Mouse (Mus musculus) kidney, adult 2 months (tissue): ENCODE data around the gene Aldh3a2. TPM values are rescaled to one million over a fixed set of nuclear protein-coding genes. Genes with fewer than 3 reads are reported as not detected.

Experiments
- DNase-seq: peaks from one replicate; pipeline ENCODE4 v3.0.0; 2021
- H3K27ac ChIP-seq: fragments of 200-500 bp; 2 replicates; pipeline ENCODE4 v1.5.1; 2012; ENCODE audit warnings: low read depth, low read length, control low read depth, inconsistent platforms; ENCODE audit not compliant: insufficient read depth
- H3K27me3 ChIP-seq: fragments of 200-500 bp; replicated peaks from 2 replicates; pipeline ENCODE4 v1.6.1; 2012; ENCODE audit warnings: mild to moderate bottlenecking, moderate library complexity, low read length, inconsistent platforms; ENCODE audit not compliant: control insufficient read depth, insufficient read depth
- H3K36me3 ChIP-seq: fragments of 200-500 bp; 2 replicates; pipeline ENCODE4 v1.6.1; 2012; ENCODE audit warnings: mild to moderate bottlenecking, moderate library complexity, low read length, inconsistent platforms; ENCODE audit not compliant: control insufficient read depth, insufficient read depth
- H3K4me1 ChIP-seq: fragments of 200-500 bp; 2 replicates; pipeline ENCODE4 v1.6.1; 2011; ENCODE audit warnings: low read length; ENCODE audit not compliant: control insufficient read depth, insufficient read depth
- H3K4me3 ChIP-seq: fragments of 200-500 bp; 2 replicates; pipeline ENCODE4 v1.5.1; 2011; ENCODE audit warnings: mild to moderate bottlenecking, low read depth, low read length, control low read depth; ENCODE audit not compliant: insufficient read depth
- CTCF ChIP-seq: fragments of 200-500 bp; conservative IDR thresholded peaks from 2 replicates; pipeline ENCODE4 v1.5.1; 2011; ENCODE audit warnings: low read depth, mild to moderate bottlenecking, control low read depth, low read length, moderate library complexity, mixed read lengths; ENCODE audit not compliant: insufficient read depth, insufficient read length
- POLR2A ChIP-seq: fragments of 200-500 bp; IDR thresholded peaks from one replicate; pipeline ENCODE4 v1.6.1; 2011; ENCODE audit warnings: low read depth, low read length, control low read depth
- WGBS: fragments of 180-500 bp; shearing (Covaris S2); methylation state at CpG from one replicate; pipeline ENCODE4 v1.1.7; 2018; 5-methylcytosine and 5-hydroxymethylcytosine counted together
- polyA plus RNA-seq: library from polyadenylated mRNA; depleted of rRNA; stranded (reverse); fragments of >200 nt; gene quantifications from 2 replicates; pipeline ENCODE4 v1.2.3, GENCODE M21; 2012

Aldh3a2 gene
- polyA plus RNA-seq, 1 experiment = 106 TPM

DNA sequence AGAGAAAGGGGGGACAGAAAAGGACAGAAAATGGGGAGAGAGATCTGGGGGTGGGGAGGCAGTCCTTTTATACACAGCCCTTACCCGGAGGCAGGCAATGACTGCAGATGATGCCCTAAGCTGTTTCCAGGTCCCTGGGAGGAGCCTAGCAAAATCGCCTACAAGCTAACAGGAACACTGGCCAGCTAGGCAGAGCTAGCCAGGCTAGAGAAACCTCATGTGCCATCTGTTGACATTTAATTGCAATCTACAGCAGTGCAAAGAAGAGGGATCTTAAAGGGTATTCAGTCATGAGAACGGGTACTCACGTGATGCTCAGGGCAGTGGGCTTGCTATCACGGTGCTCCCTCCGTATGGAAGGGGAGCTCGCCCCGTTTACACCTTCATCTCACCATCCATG is 39.4 kb downstream of the Aldh3a2 start:
- Histone ChIP-seq H3K4me3 (no peak overlapping the region), H3K27me3 (no peaks in the 10 kb centered on the region), H3K27ac (no peak overlapping the region), H3K36me3 (no peaks in the 10 kb centered on the region), H3K4me1 (peaks cover 2% of the 10 kb centered on the region; the same call in 1 of the 2 replicates)
- no peak for TF ChIP-seq POLR2A
- no peak for TF ChIP-seq CTCF
- no peak for DNase-seq
- WGBS = 88% methylated on average over 8 of the region's 8 CpGs

GRCm38 (mm10) chr11:61225941-61226412 is 41.3 kb downstream of the Aldh3a2 start:
- Histone ChIP-seq H3K4me1 (no peaks in the 10 kb centered on the region), H3K36me3 (no peaks in the 10 kb centered on the region), H3K27me3 (no peaks in the 10 kb centered on the region), H3K4me3 (no peak overlapping the region), H3K27ac (no peak overlapping the region)
- WGBS = 83% methylated on average over 6 of the region's 6 CpGs
- TF ChIP-seq POLR2A (no peak), CTCF (no peak)
- DNase-seq = no peak

DNA sequence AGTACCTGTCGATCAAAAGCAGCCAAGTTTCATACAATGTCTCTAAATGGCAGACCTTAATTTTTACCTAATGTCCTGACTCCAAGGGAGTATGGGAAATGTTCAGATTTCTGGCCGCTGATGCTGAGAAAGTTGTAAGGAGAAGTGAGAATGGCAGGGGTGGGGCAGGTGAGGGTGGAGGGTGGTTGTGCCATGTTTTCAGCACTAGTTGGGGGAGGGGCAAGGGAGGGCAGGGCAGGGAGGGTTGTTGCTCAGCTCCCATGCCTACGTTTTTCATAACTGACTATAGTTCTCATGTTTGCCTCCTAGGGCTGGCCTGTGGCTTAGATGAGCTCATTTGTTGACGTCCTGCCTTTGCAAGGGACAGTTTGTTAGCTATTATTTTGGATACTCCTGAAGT is 41.8 kb downstream of the Aldh3a2 start:
- H3K27ac ChIP-seq = no peak overlapping the region

DNA sequence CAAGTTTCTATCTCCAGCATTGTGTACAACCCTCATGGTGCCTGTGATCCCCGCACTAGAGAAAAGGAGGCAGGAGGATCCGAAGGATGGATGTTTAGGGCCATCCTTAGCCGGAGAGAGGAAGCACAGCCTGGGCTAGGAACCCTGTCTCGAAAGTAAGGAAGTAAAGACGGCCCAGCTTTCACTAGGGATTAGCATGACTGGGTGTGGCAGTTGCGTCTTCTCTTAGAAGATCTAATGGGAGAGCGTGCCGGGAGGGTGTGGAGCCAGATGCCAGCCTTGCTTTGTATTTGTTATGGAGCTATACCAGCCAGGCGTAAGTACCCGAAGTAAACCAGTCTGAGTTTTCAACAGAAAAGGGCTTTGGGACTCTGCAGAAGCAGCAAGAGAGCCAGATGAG is 42.4 kb downstream of the Aldh3a2 start:
- TF ChIP-seq POLR2A (no peak), CTCF (no peak)
- H3K4me1 ChIP-seq = no peaks in the 10 kb centered on the region
- H3K27ac ChIP-seq = no peak overlapping the region
- WGBS = 94% methylated on average over 10 of the region's 10 CpGs
- DNase-seq = no peak
- no peak overlapping the region for H3K4me3 ChIP-seq
- no peaks in the 10 kb centered on the region for H3K36me3 ChIP-seq
- no peaks in the 10 kb centered on the region for H3K27me3 ChIP-seq

More for the DNA sequence above, 41.8 kb downstream of the Aldh3a2 start:
- 73% methylated on average over 4 of the region's 4 CpGs for WGBS
- Histone ChIP-seq H3K27me3 (no peaks in the 10 kb centered on the region), H3K4me3 (no peak overlapping the region), H3K36me3 (no peaks in the 10 kb centered on the region), H3K4me1 (no peaks in the 10 kb centered on the region)
- no peak for DNase-seq
- TF ChIP-seq POLR2A = no peak
- no peak for TF ChIP-seq CTCF

DNA sequence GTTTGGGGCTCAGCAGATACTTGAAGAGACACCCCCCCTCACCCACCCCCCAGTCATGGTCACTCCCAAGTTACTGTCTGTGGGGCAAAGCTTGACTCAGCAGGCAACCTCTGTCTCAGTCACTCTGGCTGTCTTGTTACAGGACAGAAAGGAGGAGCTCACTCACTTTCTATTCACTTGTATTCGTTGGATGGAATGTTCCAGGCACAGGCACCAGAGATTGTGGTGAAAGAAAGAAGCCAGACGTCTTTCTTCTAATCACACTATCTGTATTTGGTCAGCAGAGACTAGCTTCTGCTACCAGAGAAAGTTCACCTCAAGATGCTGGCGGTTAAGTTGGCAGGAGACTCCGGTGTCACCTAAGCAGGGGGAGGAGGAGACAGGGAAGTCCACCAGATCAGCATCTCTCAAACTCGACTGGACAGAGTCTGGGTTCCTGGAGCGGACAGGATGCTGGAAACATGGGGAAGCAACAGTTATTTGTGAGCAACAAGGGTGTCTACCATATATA is 43.0 kb downstream of the Aldh3a2 start:
- 75% methylated on average over 6 of the region's 6 CpGs for WGBS
- TF ChIP-seq POLR2A = no peak
- TF ChIP-seq CTCF = no peak
- Histone ChIP-seq H3K36me3 (no peaks in the 10 kb centered on the region), H3K4me1 (no peaks in the 10 kb centered on the region), H3K4me3 (no peak overlapping the region), H3K27ac (no peak overlapping the region), H3K27me3 (no peaks in the 10 kb centered on the region)
- DNase-seq = no peak

- Histone ChIP-seq H3K27me3 (no peaks in the 10 kb centered on the region), H3K4me1 (no peaks in the 10 kb centered on the region), H3K4me3 (no peak overlapping the region), H3K27ac (no peak overlapping the region), H3K36me3 (no peaks in the 10 kb centered on the region)
- TF ChIP-seq CTCF (no peak), POLR2A (no peak)
- WGBS = 89% methylated on average over 9 of the region's 9 CpGs
- DNase-seq = no peak
Measured at GRCm38 (mm10) chr11:61222971-61223745, 44.1 kb downstream of the Aldh3a2 start.

DNA sequence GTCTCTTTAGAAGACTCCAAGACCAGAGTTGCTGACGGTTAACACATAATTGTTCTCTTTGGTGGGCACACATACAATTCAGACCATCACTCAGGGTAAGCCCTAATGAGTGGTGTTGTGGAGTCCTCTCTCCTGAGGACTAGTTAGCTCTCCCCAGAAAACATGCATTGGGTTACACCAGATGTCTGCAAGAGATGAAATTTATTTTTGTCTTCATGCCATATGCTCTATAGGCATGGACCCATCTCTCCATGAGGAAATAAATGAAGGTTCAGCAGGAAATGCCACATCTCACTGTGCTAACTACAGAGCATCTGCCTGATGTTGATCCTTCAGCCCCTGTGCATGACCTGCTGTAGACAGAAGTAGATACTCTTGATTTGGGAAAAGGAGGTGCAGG is 45.3 kb downstream of the Aldh3a2 start:
- Histone ChIP-seq H3K27me3 (no peaks in the 10 kb centered on the region), H3K36me3 (no peaks in the 10 kb centered on the region), H3K27ac (no peak overlapping the region), H3K4me3 (no peak overlapping the region), H3K4me1 (no peaks in the 10 kb centered on the region)
- TF ChIP-seq CTCF = no peak
- TF ChIP-seq POLR2A = no peak
- WGBS = 76% methylated on average over 1 of the region's 1 CpGs
- DNase-seq = no peak
